Comparison of ENCODE assay signal across 7 mouse cellular contexts in the genomic region with DNA sequence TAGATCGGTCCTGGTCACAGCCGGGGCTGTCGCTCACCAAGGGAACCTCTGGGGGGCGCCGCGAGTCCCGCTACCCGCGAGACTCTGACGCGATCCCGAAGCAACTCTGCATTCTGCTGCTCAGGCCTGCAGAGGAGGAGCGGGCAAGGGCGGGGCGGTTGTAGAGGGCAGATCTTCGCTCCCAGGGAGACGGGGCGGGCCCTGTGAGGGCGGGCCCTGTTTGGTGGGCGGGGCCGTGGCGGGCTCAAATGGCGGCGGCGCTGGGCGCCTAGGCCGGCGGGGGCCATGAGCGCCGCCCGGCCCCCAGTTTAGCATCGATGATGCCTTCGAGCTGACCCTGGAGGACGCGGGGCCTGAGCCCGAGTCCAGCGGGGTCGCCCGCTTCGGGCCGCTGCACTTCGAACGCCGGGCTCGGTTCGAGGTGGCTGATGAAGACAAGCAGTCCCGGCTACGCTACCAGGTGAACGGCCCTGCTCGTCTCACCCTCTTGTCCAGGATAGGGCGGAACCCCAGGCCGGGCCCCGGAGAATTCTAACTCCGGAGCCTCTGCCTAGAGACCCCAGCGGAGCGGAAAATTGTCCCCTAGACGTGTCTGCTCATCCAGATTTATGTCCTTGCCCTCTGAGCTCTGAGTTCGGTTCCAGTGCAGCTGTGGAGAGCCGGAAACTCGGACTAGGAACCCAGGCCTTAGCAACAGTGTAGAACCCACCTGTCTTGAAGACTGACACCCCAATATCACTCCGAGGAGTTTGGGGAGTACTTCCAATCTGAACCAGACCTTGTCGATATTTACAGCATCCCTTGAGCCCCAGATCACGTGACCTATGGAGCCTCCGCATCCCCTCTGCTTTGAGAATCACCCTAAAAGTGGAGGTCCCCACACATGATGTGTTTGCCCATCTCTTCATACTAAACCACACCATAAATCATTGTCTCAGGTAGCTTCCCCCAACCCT. TPM values are rescaled to one million over a fixed set of nuclear protein-coding genes. Genes with fewer than 3 reads are reported as not detected.
A peak's percentile ranks its signal among the peaks of the same experiment; 100 is the strongest.
DNase-seq lines count a peak whose midpoint lies in the region; ATAC-seq lines count a peak whose summit lies in the region.

A gene (minus strand): TSS at position 118 of the 956 bp plus-strand sequence.

- WGBS in embryonic facial prominence, embryonic 10.5 days = 1% methylated on average over 64 of the region's 64 CpGs
- 1% methylated on average over 64 of the region's 64 CpGs for WGBS in limb, embryonic 10.5 days
- WGBS in midbrain, embryonic 13.5 days = 1% methylated on average over 53 of the region's 64 CpGs

- H3K36me3 ChIP-seq in embryonic facial prominence, embryonic 10.5 days (replicated peaks) = peaks cover 38% of the 10 kb centered on the region
- peaks cover 38% of the 10 kb centered on the region for H3K36me3 ChIP-seq in limb, embryonic 10.5 days
- peaks cover 31% of the 10 kb centered on the region for H3K36me3 ChIP-seq in midbrain, embryonic 13.5 days

- peak within 1 kb of the TSS; percentile 74 for H3K4me3 ChIP-seq in embryonic facial prominence, embryonic 10.5 days
- peak within 1 kb of the TSS; percentile 82 for H3K4me3 ChIP-seq in limb, embryonic 10.5 days
- H3K4me3 ChIP-seq in midbrain, embryonic 13.5 days (replicated peaks) = peak within 1 kb of the TSS; percentile 84

- H3K27ac ChIP-seq in embryonic facial prominence, embryonic 10.5 days (replicated peaks) = peak within 1 kb of the TSS; percentile 86
- peak within 1 kb of the TSS; percentile 92 for H3K27ac ChIP-seq in limb, embryonic 10.5 days
- H3K27ac ChIP-seq in midbrain, embryonic 13.5 days = peak within 1 kb of the TSS; percentile 68

- DNase-seq in adrenal gland, postnatal 10 days = peak; percentile 99
- peak; percentile 99 for DNase-seq in embryonic facial prominence, embryonic 10.5 days (ENCODE audit: low spot score)
- peak; percentile 98 for DNase-seq in kidney, adult 11 months
- peak; percentile 98 for DNase-seq in limb, embryonic 10.5 days (ENCODE audit: low spot score)
- peak; percentile 97 for DNase-seq in spleen, adult 12 weeks (ENCODE audit: low spot score)

- H3K4me1 ChIP-seq in embryonic facial prominence, embryonic 10.5 days = peaks cover 32% of the 10 kb centered on the region
- H3K4me1 ChIP-seq in limb, embryonic 10.5 days = peaks cover 32% of the 10 kb centered on the region
- H3K4me1 ChIP-seq in midbrain, embryonic 13.5 days (replicated peaks) = peaks cover 16% of the 10 kb centered on the region

- H3K9me3 ChIP-seq in embryonic facial prominence, embryonic 10.5 days = no peaks in the 10 kb centered on the region
- H3K9me3 ChIP-seq in limb, embryonic 10.5 days (replicated peaks) = no peaks in the 10 kb centered on the region
- H3K9me3 ChIP-seq in midbrain, embryonic 13.5 days = no peaks in the 10 kb centered on the region

- no peaks in the 10 kb centered on the region for H3K27me3 ChIP-seq in embryonic facial prominence, embryonic 10.5 days (replicated peaks; ENCODE audit: low read depth, poor library complexity, severe bottlenecking)
- no peaks in the 10 kb centered on the region for H3K27me3 ChIP-seq in limb, embryonic 10.5 days (ENCODE audit: low read depth, poor library complexity, severe bottlenecking)
- no peaks in the 10 kb centered on the region for H3K27me3 ChIP-seq in midbrain, embryonic 13.5 days

- peak within 1 kb of the TSS; percentile 88 for H3K9ac ChIP-seq in midbrain, embryonic 13.5 days (replicated peaks)

- peak; percentile 75 for ATAC-seq in granulocyte monocyte progenitor cell, adult 5-6 weeks (replicated peaks; ENCODE audit: poor library complexity, severe bottlenecking)
- peak; percentile 88 for ATAC-seq in midbrain, embryonic 13.5 days

- peak within 1 kb of the TSS; percentile 84 for H3K4me2 ChIP-seq in midbrain, embryonic 13.5 days (replicated peaks)

RNA-seq across cellular contexts. Expression of the gene that starts here (rescaled TPM):
- total RNA-seq in adrenal gland, postnatal 10 days (2021) = 10 to 100 TPM; 71.5 to 73.4 TPM
- polyA plus RNA-seq in embryonic facial prominence, embryonic 10.5 days (2016; fragmentation: Nextera tagmentation; extraction: Ambion mirVana) = 70.9 and 71.1 TPM in 2 replicates
- total RNA-seq in granulocyte monocyte progenitor cell, adult 5-6 weeks (2014; fragmentation: Nextera tagmentation) = 19.6 and 60.2 TPM in 2 replicates
- total RNA-seq in granulocyte monocyte progenitor cell, adult 5-6 weeks (2017) = 31.3 and 38.6 TPM in 2 replicates
- 74.9 and 79.2 TPM in 2 replicates for polyA plus RNA-seq in limb, embryonic 10.5 days (2016; fragmentation: Nextera tagmentation; extraction: Ambion mirVana)
- polyA plus RNA-seq in midbrain, embryonic 13.5 days (2015; fragmentation: Nextera tagmentation; extraction: Ambion mirVana) = 79.8 and 80.9 TPM in 2 replicates

Comparison
In these comparisons a context has a peak if more than half of its experiments do, and no peak if none do; other contexts are left out.
1. Peak in every context shown above with its lines: DNase-seq, ATAC-seq, H3K4me3 ChIP-seq and H3K27ac ChIP-seq.